Mouse (Mus musculus): ENCODE results near the gene Zfp704. TPM values are rescaled to one million over a fixed set of nuclear protein-coding genes. Genes with fewer than 3 reads are reported as not detected.

Gene Zfp704
- polyA plus RNA-seq, 1 experiment = 0.80 TPM

DNA sequence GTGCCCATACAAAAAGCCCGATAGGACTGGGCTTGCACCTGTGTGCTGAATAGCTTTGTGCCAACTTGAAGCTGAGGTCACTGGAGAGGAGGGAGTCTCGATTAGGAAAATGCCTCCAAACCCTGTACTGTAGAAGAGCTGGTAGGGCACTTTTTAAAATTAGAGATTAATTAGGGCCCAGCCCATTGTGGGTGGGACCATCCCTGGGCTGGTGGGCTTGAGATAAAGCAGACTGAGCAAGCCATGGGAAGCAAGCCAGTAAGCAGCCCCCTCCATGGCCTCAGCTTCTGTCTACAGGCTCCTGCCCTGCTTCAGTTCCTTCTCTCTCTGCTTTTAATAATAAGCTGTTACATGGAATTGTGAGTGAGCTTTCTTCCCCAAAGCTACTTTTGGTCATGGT is 26.4 kb downstream of the Zfp704 start:
- H3ac ChIP-seq (ENCODE audit: control insufficient read depth, insufficient read length) = no peak overlapping the region
- no peak overlapping the region for H3K4me2 ChIP-seq (ENCODE audit: low read depth)
- H3K27me3 ChIP-seq (ENCODE audit: control insufficient read depth, insufficient read depth, insufficient read length) = no peaks in the 10 kb centered on the region
- no peak overlapping the region for H3K4me3 ChIP-seq
- TF ChIP-seq MYOD1 (IDR thresholded peaks at IDR 0.05; ENCODE audit: control insufficient read depth in 1 of 3, insufficient read length in 2 of 3, low read depth in 2 of 3) (no peak), CEBPB (IDR thresholded peaks at IDR 0.05; ENCODE audit: insufficient read depth, poor library complexity, severe bottlenecking) (no peak)
- no peaks in the 10 kb centered on the region for H3K79me2 ChIP-seq (ENCODE audit: control insufficient read depth, insufficient read depth)
- H3K36me3 ChIP-seq (ENCODE audit: control insufficient read depth, insufficient read depth) = no peaks in the 10 kb centered on the region

- TF ChIP-seq MYOG (IDR thresholded peaks at IDR 0.05; ENCODE audit: control insufficient read depth in 1 of 3, insufficient read depth in 1 of 3, insufficient read length in 2 of 3, low read depth in 2 of 3) = no peak
- no peak for TF ChIP-seq REST (IDR thresholded peaks at IDR 0.05; ENCODE audit: insufficient read depth, insufficient read length)
- TF ChIP-seq TCF12 (IDR thresholded peaks at IDR 0.05; ENCODE audit: insufficient read depth, poor library complexity, severe bottlenecking) = no peak
- TF ChIP-seq MAX (IDR thresholded peaks at IDR 0.05; ENCODE audit: low read depth) = no peak
- no peak for TF ChIP-seq MYOD1 (IDR thresholded peaks at IDR 0.05; ENCODE audit: control insufficient read depth in 1 of 3, insufficient read length in 2 of 3, low read depth in 2 of 3)
- H3K27me3 ChIP-seq (ENCODE audit: control insufficient read depth, insufficient read depth, insufficient read length) = no peaks in the 10 kb centered on the region
- H3K4me2 ChIP-seq (ENCODE audit: low read depth) = no peak overlapping the region
- no peak overlapping the region for H3ac ChIP-seq (ENCODE audit: control insufficient read depth, insufficient read length)
- H3K36me3 ChIP-seq (ENCODE audit: control insufficient read depth, insufficient read depth) = no peaks in the 10 kb centered on the region
- no peaks in the 10 kb centered on the region for H3K79me2 ChIP-seq (ENCODE audit: control insufficient read depth, insufficient read depth)
- no peak overlapping the region for H3K4me3 ChIP-seq
Observed at GRCm38 (mm10) chr3:9580952-9581798, 28.7 kb downstream of the Zfp704 start.

DNA sequence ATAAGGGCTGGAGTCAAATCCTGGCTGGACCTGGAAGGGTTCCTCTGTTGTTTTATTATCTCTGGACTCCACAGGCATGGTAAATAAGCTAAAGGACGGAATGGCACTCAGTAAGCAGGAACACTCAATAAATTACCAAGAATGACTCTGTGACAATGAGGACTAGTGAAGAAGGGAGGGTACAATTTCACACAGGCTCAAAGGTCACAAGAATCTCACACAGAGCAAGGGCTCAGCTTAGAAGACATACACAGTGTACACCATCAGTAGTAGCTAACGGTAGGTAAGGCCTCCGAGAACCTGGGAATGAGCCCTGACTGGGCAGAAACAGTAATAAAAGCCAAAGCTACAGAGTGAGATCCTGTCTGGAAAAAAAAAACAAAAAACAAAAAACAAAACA is 29.8 kb downstream of the Zfp704 start:
- TF ChIP-seq POLR2A (IDR thresholded peaks at IDR 0.05; ENCODE audit: insufficient read length, low read depth) (no peak), REST (IDR thresholded peaks at IDR 0.05; ENCODE audit: insufficient read depth, insufficient read length) (no peak)
- Histone ChIP-seq H3K4me3 (no peak overlapping the region), H3K36me3 (ENCODE audit: control insufficient read depth, insufficient read depth) (no peaks in the 10 kb centered on the region), H3K27me3 (ENCODE audit: control insufficient read depth, insufficient read depth, insufficient read length) (no peaks in the 10 kb centered on the region), H3K4me2 (ENCODE audit: low read depth) (no peak overlapping the region), H3ac (ENCODE audit: control insufficient read depth, insufficient read length) (no peak overlapping the region), H3K79me2 (ENCODE audit: control insufficient read depth, insufficient read depth) (no peaks in the 10 kb centered on the region)

DNA sequence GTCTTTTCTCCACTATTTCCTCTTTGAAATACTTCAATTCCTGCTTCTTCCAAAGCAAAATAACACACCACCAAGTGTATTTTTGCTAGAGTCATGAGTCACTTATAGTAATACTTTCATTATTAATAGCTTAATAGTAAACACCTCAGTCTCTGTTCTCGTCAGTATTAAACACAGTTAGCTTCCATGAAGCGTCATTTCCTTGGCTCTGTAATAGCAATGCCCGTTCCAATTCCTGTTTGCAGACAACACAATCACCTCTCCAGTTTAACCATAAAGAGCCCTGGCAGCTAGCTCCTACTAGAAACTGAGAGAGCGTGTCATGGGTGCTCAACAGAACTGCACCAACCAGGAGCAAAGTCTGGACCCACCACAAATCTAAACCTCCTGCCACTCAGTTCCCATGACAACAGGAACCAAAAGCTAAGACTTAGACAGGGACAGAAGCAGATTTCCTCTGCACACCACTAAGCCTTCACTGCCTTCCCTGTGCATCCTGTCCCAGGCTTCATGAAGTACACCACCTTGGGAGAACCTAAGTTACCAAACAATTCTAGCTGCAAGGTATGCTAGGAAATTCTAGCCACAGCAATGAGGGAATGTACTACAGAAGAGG is 30.7 kb downstream of the Zfp704 start:
- Histone ChIP-seq H3K4me3 (no peak overlapping the region), H3K79me2 (ENCODE audit: control insufficient read depth, insufficient read depth) (no peaks in the 10 kb centered on the region), H3K36me3 (ENCODE audit: control insufficient read depth, insufficient read depth) (no peaks in the 10 kb centered on the region), H3K27me3 (ENCODE audit: control insufficient read depth, insufficient read depth, insufficient read length) (no peaks in the 10 kb centered on the region), H3K4me2 (ENCODE audit: low read depth) (no peak overlapping the region), H3ac (ENCODE audit: control insufficient read depth, insufficient read length) (no peak overlapping the region)
- no peak for TF ChIP-seq E2F4 (IDR thresholded peaks at IDR 0.05; ENCODE audit: insufficient read depth)
- TF ChIP-seq MAX (IDR thresholded peaks at IDR 0.05; ENCODE audit: low read depth) = no peak
- no peak for TF ChIP-seq REST (IDR thresholded peaks at IDR 0.05; ENCODE audit: insufficient read depth, insufficient read length)
- no peak for TF ChIP-seq CEBPB (IDR thresholded peaks at IDR 0.05; ENCODE audit: insufficient read depth, poor library complexity, severe bottlenecking)
- TF ChIP-seq MYOD1 (IDR thresholded peaks at IDR 0.05; ENCODE audit: control insufficient read depth in 1 of 3, insufficient read length in 2 of 3, low read depth in 2 of 3) = no peak
- no peak for TF ChIP-seq POLR2AphosphoS2 (IDR thresholded peaks at IDR 0.05; ENCODE audit: insufficient read length, low read depth)
- TF ChIP-seq MYOG (IDR thresholded peaks at IDR 0.05; ENCODE audit: control insufficient read depth in 1 of 3, insufficient read depth in 1 of 3, insufficient read length in 2 of 3, low read depth in 2 of 3) = no peak

DNA sequence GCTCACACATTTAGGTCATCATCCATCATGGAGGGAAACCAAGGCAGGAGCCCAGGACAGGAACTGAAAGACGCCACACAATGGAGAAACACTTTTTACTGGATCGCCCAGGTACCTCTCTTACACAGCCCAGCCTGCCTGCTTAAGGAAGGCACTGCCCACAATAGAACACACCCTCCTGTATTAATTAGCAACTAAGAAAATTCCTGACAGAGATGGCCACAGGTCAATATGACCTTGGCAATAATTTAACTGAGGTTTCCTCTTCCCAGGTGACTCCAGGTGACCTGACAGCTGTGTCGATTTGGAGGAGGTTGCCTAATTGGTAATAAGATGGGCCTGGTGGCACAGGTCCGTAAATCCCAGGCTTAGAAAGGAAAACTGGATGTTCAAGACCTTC is 33.0 kb downstream of the Zfp704 start:
- Histone ChIP-seq H3K79me2 (ENCODE audit: control insufficient read depth, insufficient read depth) (no peaks in the 10 kb centered on the region), H3K36me3 (ENCODE audit: control insufficient read depth, insufficient read depth) (no peaks in the 10 kb centered on the region), H3K4me2 (ENCODE audit: low read depth) (no peak overlapping the region), H3K27me3 (ENCODE audit: control insufficient read depth, insufficient read depth, insufficient read length) (no peaks in the 10 kb centered on the region), H3ac (ENCODE audit: control insufficient read depth, insufficient read length) (no peak overlapping the region), H3K4me3 (no peak overlapping the region)
- no peak for TF ChIP-seq USF1 (IDR thresholded peaks at IDR 0.05; ENCODE audit: low read depth)
- no peak for TF ChIP-seq MYOG (IDR thresholded peaks at IDR 0.05; ENCODE audit: control insufficient read depth in 1 of 3, insufficient read depth in 1 of 3, insufficient read length in 2 of 3, low read depth in 2 of 3)
- TF ChIP-seq POLR2A (IDR thresholded peaks at IDR 0.05; ENCODE audit: insufficient read length, low read depth) = no peak
- no peak for TF ChIP-seq MYOD1 (IDR thresholded peaks at IDR 0.05; ENCODE audit: control insufficient read depth in 1 of 3, insufficient read length in 2 of 3, low read depth in 2 of 3)

- no peaks in the 10 kb centered on the region for H3K27me3 ChIP-seq (ENCODE audit: control insufficient read depth, insufficient read depth, insufficient read length)
- H3K36me3 ChIP-seq (ENCODE audit: control insufficient read depth, insufficient read depth) = no peaks in the 10 kb centered on the region
- H3K79me2 ChIP-seq (ENCODE audit: control insufficient read depth, insufficient read depth) = no peaks in the 10 kb centered on the region
- TF ChIP-seq MAX (IDR thresholded peaks at IDR 0.05; ENCODE audit: low read depth) = no peak
- no peak for TF ChIP-seq MYOD1 (IDR thresholded peaks at IDR 0.05; ENCODE audit: control insufficient read depth in 1 of 3, insufficient read length in 2 of 3, low read depth in 2 of 3)
- no peak for TF ChIP-seq POLR2AphosphoS2 (IDR thresholded peaks at IDR 0.05; ENCODE audit: insufficient read length, low read depth)
- TF ChIP-seq REST (IDR thresholded peaks at IDR 0.05; ENCODE audit: insufficient read depth, insufficient read length) = no peak
- TF ChIP-seq SRF (IDR thresholded peaks at IDR 0.05; ENCODE audit: control insufficient read depth, insufficient read length, low read depth) = no peak
- TF ChIP-seq USF1 (IDR thresholded peaks at IDR 0.05; ENCODE audit: low read depth) = no peak
- no peak for TF ChIP-seq MYOG (IDR thresholded peaks at IDR 0.05; ENCODE audit: control insufficient read depth in 1 of 3, insufficient read depth in 1 of 3, insufficient read length in 2 of 3, low read depth in 2 of 3)
- no peak for TF ChIP-seq POLR2A (IDR thresholded peaks at IDR 0.05; ENCODE audit: insufficient read length, low read depth)
- no peak for TF ChIP-seq TCF12 (IDR thresholded peaks at IDR 0.05; ENCODE audit: insufficient read depth, poor library complexity, severe bottlenecking)
- no peak for TF ChIP-seq E2F4 (IDR thresholded peaks at IDR 0.05; ENCODE audit: insufficient read depth)
- H3K4me3 ChIP-seq = no peak overlapping the region
- H3K4me2 ChIP-seq (ENCODE audit: low read depth) = no peak overlapping the region
- H3ac ChIP-seq (ENCODE audit: control insufficient read depth, insufficient read length) = no peak overlapping the region
Observed at GRCm38 (mm10) chr3:9574305-9574704, 35.6 kb downstream of the Zfp704 start.
